ENCODE assay signal across 11 mouse cellular contexts in the genomic region with DNA sequence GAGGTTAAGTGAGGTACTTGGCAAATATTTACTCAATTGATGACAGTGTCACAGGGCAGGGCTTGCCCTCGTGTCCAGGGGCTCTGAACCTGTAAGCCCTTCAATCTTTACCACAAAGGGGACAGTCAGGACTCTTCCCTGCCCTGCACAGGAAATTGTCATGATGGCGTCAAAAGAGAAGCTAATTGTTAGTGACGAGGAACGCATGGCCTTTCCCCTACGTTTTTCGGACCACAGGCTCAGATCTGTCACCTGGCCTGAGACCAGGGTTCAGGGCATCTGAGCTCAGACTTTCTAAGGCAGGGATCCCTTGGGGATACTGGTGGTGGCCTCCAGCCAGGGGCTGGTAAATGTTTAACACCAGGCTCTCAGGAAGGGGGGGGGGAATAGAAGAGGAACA. TPM values are rescaled to one million over a fixed set of nuclear protein-coding genes. Genes with fewer than 3 reads are reported as not detected.
DNase-seq lines count a peak whose midpoint lies in the region; ATAC-seq and TF ChIP-seq lines count a peak whose summit lies in the region.
"Had no signal": no experiment of that assay in that cellular context is flagged by ENCODE, and none has a peak within 500 bp of the region (broad histone marks: within the 10 kb centered on the region; RNA-seq: fewer than 3 reads in every experiment).

No protein-coding gene starts in this region.

- no peak for TF ChIP-seq CTCF in stomach, postnatal 0 days (IDR thresholded peaks at IDR 0.05; ENCODE audit: low read depth)

- no peak overlapping the region for H3K9ac ChIP-seq in midbrain, embryonic 11.5 days (ENCODE audit: low read length)
- no peak overlapping the region for H3K9ac ChIP-seq in midbrain, embryonic 13.5 days (replicated peaks)
- H3K9ac ChIP-seq in liver, embryonic 13.5 days = no peak overlapping the region
- H3K9ac ChIP-seq in stomach, postnatal 0 days (ENCODE audit: low read length) = no peak overlapping the region
- H3K9ac ChIP-seq: embryonic facial prominence, embryonic 15.5 days; limb, embryonic 13.5 days had no signal

- peaks cover 24% of the 10 kb centered on the region for H3K4me1 ChIP-seq in midbrain, embryonic 11.5 days (ENCODE audit: control insufficient read depth, insufficient read depth, low read length)
- H3K4me1 ChIP-seq in midbrain, embryonic 13.5 days (replicated peaks) = peaks cover 35% of the 10 kb centered on the region
- peaks cover 42% of the 10 kb centered on the region for H3K4me1 ChIP-seq in liver, embryonic 13.5 days (replicated peaks)
- peaks cover 8% of the 10 kb centered on the region for H3K4me1 ChIP-seq in stomach, postnatal 0 days (replicated peaks; ENCODE audit: control insufficient read depth, insufficient read depth)

- no peak overlapping the region for H3K4me2 ChIP-seq in midbrain, embryonic 11.5 days
- H3K4me2 ChIP-seq in midbrain, embryonic 13.5 days (replicated peaks) = no peak overlapping the region
- H3K4me2 ChIP-seq in liver, embryonic 13.5 days = no peak overlapping the region
- no peak overlapping the region for H3K4me2 ChIP-seq in stomach, postnatal 0 days (replicated peaks; ENCODE audit: low read depth)
- H3K4me2 ChIP-seq: embryonic facial prominence, embryonic 15.5 days; limb, embryonic 13.5 days had no signal

- no peak overlapping the region for H3K27ac ChIP-seq in midbrain, embryonic 11.5 days (ENCODE audit: low read depth, low read length)
- H3K27ac ChIP-seq in midbrain, embryonic 13.5 days = no peak overlapping the region
- H3K27ac ChIP-seq in liver, embryonic 13.5 days = peak overlapping the region; percentile 73
- H3K27ac ChIP-seq in stomach, postnatal 0 days (replicated peaks) = no peak overlapping the region
- H3K27ac ChIP-seq: embryonic facial prominence, embryonic 15.5 days; limb, embryonic 13.5 days had no signal

- ATAC-seq in midbrain, embryonic 11.5 days (ENCODE audit: low FRiP score) = no peak
- ATAC-seq in midbrain, embryonic 13.5 days = no peak
- ATAC-seq in liver, embryonic 13.5 days (ENCODE audit: low read depth) = peak; percentile 68
- ATAC-seq in stomach, postnatal 0 days (ENCODE audit: low FRiP score, low TSS enrichment) = no peak

- no peaks in the 10 kb centered on the region for H3K36me3 ChIP-seq in midbrain, embryonic 11.5 days (ENCODE audit: control insufficient read depth, insufficient read depth, low read length)
- no peaks in the 10 kb centered on the region for H3K36me3 ChIP-seq in midbrain, embryonic 13.5 days
- no peaks in the 10 kb centered on the region for H3K36me3 ChIP-seq in liver, embryonic 13.5 days
- H3K36me3 ChIP-seq in stomach, postnatal 0 days (ENCODE audit: control insufficient read depth, insufficient read depth, low read length) = no peaks in the 10 kb centered on the region
- H3K36me3 ChIP-seq: embryonic facial prominence, embryonic 15.5 days; limb, embryonic 13.5 days had no signal

- intact Hi-C loops in gastrocnemius, postnatal 14 days (cut with DNase I; ENCODE audit: low total_unique reads) = no loop called here

- H3K4me3 ChIP-seq in midbrain, embryonic 11.5 days (ENCODE audit: low read depth, low read length) = no peak overlapping the region
- H3K4me3 ChIP-seq in midbrain, embryonic 13.5 days (replicated peaks) = no peak overlapping the region
- H3K4me3 ChIP-seq in liver, embryonic 13.5 days (replicated peaks) = no peak overlapping the region
- no peak overlapping the region for H3K4me3 ChIP-seq in stomach, postnatal 0 days (ENCODE audit: low read depth, low read length)
- H3K4me3 ChIP-seq: embryonic facial prominence, embryonic 15.5 days; limb, embryonic 13.5 days had no signal

- DNase-seq in midbrain, embryonic 11.5 days (ENCODE audit: low spot score, missing footprints) = peak; percentile 88
- peak; percentile 83 for DNase-seq in kidney, adult 11 months
- DNase-seq in liver, embryonic 13.5 days = no peak
- peak; percentile 69 for DNase-seq in stomach, postnatal 0 days (ENCODE audit: low spot score)
- no peak for DNase-seq in gastrocnemius, postnatal 14 days
- DNase-seq in urinary bladder, postnatal 10 days (ENCODE audit: low spot score) = no peak
- DNase-seq in cerebellum, postnatal 36 days = no peak
- DNase-seq: right cerebral cortex, postnatal 25 days had no signal

- H3K27me3 ChIP-seq in midbrain, embryonic 11.5 days (ENCODE audit: control insufficient read depth, insufficient read depth, low read length) = 0 out of 2 replicates have a peak, but pooled peaks cover 2% of the 10 kb centered on the region
- H3K27me3 ChIP-seq in midbrain, embryonic 13.5 days = peaks cover 7% of the 10 kb centered on the region; the same call in 1 of the 2 replicates
- H3K27me3 ChIP-seq in liver, embryonic 13.5 days = peaks cover 17% of the 10 kb centered on the region
- H3K27me3 ChIP-seq in stomach, postnatal 0 days (ENCODE audit: control insufficient read depth, insufficient read depth, low read length) = no peaks in the 10 kb centered on the region

- TF ChIP-seq EP300 in stomach, postnatal 0 days (optimal IDR thresholded peaks at IDR 0.05) = no peak

- no peaks in the 10 kb centered on the region for H3K9me3 ChIP-seq in midbrain, embryonic 11.5 days (ENCODE audit: control insufficient read depth, low read length)
- no peaks in the 10 kb centered on the region for H3K9me3 ChIP-seq in midbrain, embryonic 13.5 days
- H3K9me3 ChIP-seq in liver, embryonic 13.5 days (replicated peaks) = no peaks in the 10 kb centered on the region
- H3K9me3 ChIP-seq in stomach, postnatal 0 days (ENCODE audit: control insufficient read depth, low read length) = no peaks in the 10 kb centered on the region
- H3K9me3 ChIP-seq: embryonic facial prominence, embryonic 15.5 days; limb, embryonic 13.5 days had no signal

- 58% methylated on average over 6 of the region's 6 CpGs for WGBS in midbrain, embryonic 11.5 days
- WGBS in midbrain, embryonic 13.5 days = 58% methylated on average over 6 of the region's 6 CpGs
- 18% methylated on average over 6 of the region's 6 CpGs for WGBS in liver, embryonic 13.5 days (ENCODE audit: insufficient replicate concordance)
- WGBS in stomach, postnatal 0 days = 24% methylated on average over 6 of the region's 6 CpGs

RNA-seq across cellular contexts. Expression of gene Epha2, which starts 19.9 kb away (rescaled TPM):
- polyA plus RNA-seq in midbrain, embryonic 11.5 days (2014; fragmentation: Nextera tagmentation; extraction: Ambion mirVana) = 2.2 and 2.5 TPM in 2 replicates
- polyA plus RNA-seq in midbrain, embryonic 13.5 days (2015; fragmentation: Nextera tagmentation; extraction: Ambion mirVana) = 3.5 and 4.7 TPM in 2 replicates
- 0.86 and 1.0 TPM in 2 replicates for polyA plus RNA-seq in liver, embryonic 13.5 days (2015; fragmentation: Nextera tagmentation; extraction: Ambion mirVana)
- polyA plus RNA-seq in stomach, postnatal 0 days (2015; fragmentation: Nextera tagmentation; extraction: Ambion mirVana) = 3.9 and 4.9 TPM in 2 replicates
- total RNA-seq in gastrocnemius, postnatal 14 days (2021) = 1 to 10 TPM; 2.9 to 3.7 TPM

RNA-seq across cellular contexts. Expression of gene Arhgef19, which starts 41.9 kb away (rescaled TPM):
- polyA plus RNA-seq in midbrain, embryonic 11.5 days (2014; fragmentation: Nextera tagmentation; extraction: Ambion mirVana) = 0.47 and 0.61 TPM in 2 replicates
- 0.93 and 0.98 TPM in 2 replicates for polyA plus RNA-seq in midbrain, embryonic 13.5 days (2015; fragmentation: Nextera tagmentation; extraction: Ambion mirVana)
- polyA plus RNA-seq in liver, embryonic 13.5 days (2015; fragmentation: Nextera tagmentation; extraction: Ambion mirVana) = 1.0 and 1.1 TPM in 2 replicates
- 6.6 and 9.2 TPM in 2 replicates for polyA plus RNA-seq in stomach, postnatal 0 days (2015; fragmentation: Nextera tagmentation; extraction: Ambion mirVana)
- total RNA-seq in gastrocnemius, postnatal 14 days (2021) = 1 to 10 TPM; 1.3 to 1.4 TPM

Comparison
In these comparisons a context has a peak if more than half of its experiments do, and no peak if none do; other contexts are left out.
1. DNase-seq: peak in midbrain, embryonic 11.5 days (single experiment), kidney, adult 11 months (single experiment) and stomach, postnatal 0 days (single experiment); none in liver, embryonic 13.5 days (single experiment), gastrocnemius, postnatal 14 days (single experiment), urinary bladder, postnatal 10 days (single experiment) and cerebellum, postnatal 36 days (0 of 2).